Mouse (Mus musculus) spleen, postnatal 4 days (tissue): ENCODE measurements at regions not wholly inside any gene's neighbourhood (a gene's known extent, or its start where the extent isn't known, plus 50 kb on each side); places are given as distances from the start of the nearest gene placed in this dataset.

Experiments
- DNase-seq, 2 experiments: peaks; one replicate each; pipeline ENCODE4 v3.0.0; 2022; ENCODE audit warnings: low spot score in 2 of 2

DNA sequence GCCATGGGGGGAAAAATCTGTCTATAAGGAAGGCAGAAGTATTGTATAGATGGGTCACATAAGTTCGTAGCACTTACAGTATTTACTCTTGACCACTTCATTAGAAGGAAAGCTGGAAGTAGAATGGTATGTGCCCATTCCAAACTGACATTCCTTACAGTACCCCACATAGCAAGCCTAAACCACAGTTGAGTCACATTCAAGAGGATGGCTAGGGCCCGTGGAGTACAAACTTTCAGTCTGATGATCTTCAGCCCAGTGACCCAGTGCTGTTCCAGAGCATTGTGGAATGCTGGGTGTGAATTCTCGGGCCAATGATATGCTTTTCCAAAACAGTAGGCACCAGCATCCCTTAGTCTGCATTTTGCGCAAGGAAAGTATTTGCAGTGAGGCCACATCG is 124.2 kb upstream of the Tent5a start:
- no peak for DNase-seq

DNA sequence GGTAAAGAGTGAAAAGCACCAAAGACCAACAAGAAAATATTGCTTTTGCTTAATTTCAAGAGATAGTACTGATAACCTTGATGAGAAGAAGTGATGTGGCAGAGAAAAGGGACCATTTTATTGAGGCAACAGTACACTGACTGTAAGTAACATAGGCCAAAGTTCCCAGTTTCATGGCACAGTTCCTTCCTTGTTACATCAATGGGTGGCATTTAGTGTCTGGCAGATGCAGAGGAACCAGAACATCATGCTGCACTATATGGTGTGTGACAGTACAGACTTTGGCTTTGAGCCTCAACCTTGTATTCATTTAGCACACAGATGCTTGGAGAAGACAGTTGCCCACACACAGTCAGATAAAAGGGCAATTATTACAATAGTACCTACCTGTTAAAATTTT is 123.7 kb upstream of the Tent5a start:
- DNase-seq: no peak

DNA sequence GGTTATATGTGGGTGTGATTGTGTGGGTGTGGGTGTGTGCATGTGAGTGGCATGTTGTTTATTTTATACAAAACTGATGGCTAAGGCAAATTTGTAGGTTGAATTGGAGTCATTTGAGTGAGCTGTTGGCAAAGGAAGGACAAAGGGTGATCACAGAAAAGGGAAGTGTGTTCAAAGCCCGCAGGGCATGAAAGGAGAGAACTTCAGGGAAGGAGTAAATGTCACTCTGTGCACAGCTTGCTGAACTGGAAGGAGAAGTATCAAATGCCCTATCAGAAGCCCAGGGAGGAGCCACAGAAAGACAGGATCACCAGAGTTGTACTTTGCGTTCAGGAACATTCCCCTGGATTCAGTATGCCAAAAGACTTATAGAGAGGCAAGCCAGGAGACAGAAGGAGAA is 122.3 kb upstream of the Tent5a start:
- DNase-seq: no peak

DNA sequence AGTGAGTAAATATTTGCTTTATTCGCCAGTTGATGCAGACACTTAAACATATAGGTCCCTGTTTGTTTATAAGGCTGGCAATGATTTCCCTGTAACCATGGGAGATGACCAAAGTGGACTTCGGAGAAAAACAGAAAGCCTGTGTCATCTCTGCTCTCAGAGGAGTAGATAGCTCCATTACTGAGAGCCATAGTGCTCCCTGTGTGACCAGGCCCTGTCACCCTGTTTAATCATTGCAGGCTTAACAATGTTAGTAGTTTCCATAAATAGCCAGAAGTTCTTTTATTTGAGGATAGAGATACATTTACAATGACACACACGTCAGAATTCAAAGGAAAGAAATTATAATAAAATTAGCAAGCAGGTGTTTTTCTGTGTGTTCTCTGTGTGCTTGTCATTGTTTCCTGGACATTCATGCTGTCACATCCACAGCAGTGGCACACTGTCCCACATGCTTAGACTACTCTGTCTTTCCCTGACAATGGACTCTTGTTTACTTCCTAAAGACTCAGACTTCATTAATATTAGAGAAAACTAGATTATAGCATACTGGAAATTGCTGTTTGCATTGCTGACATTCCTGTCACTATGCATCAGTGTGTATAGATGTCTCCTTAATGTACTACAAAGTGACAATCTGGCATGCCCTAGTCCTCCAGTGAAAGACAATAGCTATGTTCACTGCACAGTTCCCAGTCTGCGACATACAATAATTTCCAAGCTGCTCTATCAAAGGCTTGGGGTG is 115.8 kb upstream of the Tent5a start:
- DNase-seq: no peak

DNA sequence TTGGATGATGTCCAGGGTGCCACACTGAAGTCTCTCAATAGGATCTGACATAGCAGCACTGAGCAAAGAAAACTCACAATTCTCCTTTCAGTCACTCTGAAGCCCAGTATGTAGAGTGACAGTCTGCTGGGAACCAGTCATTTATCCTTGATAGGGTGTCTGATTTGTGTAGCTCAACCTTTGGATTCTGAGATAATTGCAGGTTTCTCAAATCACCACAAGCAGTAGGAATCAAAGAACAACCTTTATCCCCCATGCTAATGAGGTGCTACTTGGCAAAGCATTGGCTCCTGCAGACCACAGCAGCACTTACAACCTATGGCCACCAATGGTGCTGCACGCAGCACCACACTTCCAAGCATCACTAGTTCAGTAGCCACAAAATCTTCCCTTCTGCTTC is 112.5 kb upstream of the Tent5a start:
- DNase-seq: no peak

DNA sequence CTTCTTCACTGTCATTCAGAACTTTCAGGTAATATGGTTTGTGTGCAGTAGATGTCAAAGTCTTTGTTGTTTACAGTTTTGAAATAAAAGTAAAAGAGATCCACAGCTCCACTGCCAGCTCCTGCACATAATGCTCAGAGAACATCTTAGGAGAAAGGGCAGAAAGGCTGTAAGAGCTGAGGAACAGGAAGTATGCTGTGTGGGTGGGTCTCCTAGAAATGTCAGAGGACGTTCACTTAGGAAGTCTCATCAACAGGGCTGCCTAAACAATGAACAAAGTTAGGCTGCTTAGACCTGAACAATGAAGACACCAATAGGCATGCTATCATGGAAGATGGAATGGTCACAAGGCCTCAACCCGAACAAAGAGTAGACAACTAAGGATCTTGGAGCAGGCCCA is 105.1 kb upstream of the Tent5a start:
- DNase-seq: no peak

DNA sequence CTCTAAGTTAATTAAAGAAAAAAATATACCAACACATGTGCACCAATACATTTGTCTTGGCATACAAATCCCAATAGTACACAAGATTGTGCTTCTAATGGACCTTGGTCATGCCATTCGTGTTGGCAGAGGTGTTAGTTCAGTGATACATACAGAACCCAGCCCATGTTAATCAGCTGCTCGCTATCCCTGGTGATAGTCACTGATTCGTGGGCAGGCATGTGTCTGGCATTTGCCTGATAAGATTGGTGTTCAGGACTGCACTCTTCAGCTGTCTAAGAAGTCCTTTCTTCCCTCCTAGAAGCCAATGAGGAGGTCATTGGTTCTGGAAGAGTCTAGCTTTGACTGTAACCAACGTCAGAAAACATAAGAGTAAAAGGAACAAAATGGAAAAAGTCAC is 99.7 kb upstream of the Tent5a start:
- DNase-seq: no peak

DNA sequence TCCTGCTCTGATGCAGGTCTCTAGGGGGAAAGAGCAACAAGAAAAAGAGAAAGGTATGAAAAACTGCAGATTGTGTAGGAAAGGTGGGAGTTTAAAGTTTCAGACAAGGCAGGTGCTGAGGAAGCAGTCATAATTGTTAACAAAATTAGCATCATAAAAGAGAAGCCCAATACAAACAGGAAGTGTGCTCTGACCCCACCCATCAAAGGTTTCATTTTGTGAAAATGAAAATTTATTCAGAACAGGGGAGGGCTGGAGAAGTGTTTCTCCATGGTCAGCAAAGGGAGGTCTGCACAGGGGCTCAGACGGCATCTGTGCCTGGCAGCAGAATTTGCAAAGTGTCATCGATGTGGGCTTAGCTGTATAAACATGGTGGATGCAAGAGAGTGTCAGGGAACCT is 96.8 kb upstream of the Tent5a start:
- DNase-seq: no peak

DNA sequence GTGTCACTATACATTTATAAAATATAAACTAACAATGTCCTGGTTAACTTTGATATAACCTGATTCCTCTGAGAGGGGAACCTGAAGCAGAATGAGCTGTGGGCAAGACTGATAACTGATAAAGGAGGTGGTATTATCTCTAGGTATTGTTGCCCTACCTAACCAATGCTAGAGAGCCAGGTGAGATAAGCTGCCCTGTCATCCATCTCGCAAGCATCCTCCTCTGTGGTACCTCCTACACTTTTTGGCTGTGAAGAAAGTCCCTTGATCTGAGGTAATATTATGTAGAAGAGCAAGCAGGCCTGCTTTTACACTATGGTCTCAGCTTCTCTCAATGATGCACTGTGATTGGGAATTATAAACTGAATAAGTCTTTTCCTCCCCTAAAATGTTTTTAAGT is 87.2 kb upstream of the Tent5a start:
- DNase-seq: no peak

DNA sequence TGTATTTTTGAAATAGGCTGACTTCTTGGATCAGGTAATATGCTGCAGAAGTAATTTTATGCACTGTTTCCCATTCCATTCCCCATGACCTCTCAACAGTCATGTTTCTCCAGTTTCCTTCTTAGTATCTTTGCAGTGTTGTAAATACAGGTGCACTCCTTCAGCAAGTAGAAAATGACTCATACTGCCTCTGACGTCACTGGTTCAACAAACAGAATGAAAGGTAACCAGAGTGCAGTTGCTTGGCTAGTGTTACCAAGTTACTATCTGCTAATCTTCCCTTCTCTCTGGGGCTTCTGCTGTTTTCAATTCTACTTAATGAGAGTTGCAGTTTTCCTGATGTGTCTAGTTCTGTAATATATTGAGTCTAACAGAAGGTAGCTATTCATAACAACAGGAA is 86.7 kb upstream of the Tent5a start:
- DNase-seq: no peak

DNA sequence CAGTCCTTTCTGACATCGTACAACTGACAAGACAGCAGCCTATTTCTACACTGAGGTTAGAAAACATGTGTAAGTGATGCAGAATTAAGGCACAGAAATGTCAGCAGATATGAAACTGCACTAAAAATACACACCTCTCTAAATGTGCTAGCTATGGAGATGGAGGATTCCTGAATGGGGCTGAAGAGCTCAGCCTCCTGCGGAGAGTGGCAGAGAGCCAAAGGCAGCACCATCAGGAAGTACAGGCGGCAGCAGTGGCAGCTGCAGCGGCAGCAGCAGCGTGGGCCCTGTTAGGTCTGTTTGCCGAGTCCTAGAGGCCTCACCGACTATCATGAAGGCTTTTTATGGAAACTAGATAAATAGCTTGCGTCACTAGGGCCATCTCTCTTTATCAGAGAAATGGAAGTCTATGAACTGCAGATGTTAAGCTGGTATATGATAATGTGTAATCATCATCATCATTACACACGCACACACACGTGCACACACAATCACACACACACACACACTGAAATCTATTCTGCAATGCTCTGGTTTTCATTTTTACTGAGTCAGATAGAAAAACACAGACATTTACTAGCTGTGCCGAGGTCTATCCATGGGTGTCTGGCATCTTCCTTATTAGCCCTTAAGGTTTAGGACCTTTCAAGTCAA is 83.6 kb upstream of the Tent5a start:
- DNase-seq: no peak

DNA sequence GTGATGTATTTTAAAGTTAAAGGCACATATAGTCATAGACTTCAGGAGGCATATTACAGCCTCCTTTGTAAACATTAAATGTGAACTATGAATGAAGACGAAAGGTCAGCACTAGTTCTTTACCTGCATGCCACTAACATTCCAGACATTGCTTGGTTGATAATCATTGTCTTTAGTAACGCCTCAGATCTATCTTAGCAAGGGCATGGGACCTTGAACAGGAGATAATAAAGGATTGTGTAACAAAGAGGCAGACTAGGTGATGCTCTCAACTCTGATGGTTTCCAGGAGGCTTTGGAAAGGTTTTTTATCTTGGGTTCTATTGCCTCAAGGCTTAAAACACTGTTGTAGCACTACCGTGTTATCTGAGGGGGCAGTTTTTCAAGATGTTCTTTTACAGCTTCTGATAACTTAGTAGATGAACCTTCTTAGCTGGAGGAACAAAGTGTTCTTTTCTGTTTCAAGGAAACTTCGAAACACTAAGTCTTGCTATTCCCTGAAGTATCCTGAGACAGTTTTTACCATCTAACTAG is 82.9 kb upstream of the Tent5a start:
- DNase-seq: no peak

DNA sequence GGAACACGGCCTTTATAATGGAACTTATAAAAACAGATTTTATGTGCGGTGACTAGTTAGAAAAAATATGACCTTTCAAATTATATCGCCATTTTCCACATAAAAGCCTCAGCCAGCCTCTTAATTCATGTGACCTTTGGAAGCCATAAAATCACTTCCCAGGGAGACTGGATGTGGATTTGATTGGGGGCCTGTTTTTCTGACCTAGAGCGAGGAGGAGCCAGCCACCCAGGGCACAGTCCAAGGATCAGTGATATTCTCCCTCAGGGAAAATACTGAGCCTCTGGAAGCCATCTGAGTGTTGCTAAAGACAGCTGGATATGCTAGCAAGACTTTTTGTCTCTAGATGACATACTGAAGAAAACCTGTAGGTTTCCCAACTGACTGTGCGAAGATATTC is 81.3 kb upstream of the Tent5a start:
- no peak for DNase-seq

DNA sequence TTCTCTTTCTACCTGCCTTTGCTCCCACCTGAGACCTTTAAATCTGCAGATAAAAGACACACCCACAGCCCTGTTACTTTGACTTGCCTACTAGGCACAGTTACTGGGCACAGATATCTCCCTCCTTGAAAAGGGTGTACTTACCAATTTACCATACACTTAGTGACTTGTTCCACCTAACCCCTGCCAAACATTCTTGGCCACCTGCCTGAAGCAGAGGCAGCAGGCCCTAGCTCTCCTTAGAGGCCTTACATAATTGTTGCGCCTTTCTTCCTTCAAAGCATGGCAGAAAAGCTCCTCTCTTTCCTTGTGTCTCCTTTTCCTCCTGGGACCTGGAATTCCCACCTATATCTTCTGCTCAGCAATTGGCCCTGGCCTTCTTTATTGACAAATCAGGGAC is 80.4 kb upstream of the Tent5a start:
- DNase-seq: no peak

DNA sequence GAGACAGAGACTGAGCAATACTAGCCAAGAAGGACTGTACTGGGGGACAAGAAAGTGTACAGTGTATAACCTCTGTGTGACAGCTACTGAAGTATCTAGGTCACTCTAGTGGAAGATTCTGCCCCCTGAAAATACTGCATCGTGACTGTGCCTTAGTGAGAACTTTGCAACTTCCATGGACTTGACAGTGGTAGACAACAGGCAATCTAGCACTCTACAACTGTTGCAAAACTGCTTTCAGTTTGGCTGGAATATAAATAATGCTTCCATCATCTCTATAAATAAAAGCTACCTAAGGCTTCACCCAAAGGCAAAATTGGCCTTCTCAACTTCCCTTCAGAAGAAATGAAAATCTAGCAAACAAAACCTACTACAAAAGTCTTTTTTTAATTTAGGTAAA is 74.6 kb upstream of the Tent5a start:
- DNase-seq: no peak

DNA sequence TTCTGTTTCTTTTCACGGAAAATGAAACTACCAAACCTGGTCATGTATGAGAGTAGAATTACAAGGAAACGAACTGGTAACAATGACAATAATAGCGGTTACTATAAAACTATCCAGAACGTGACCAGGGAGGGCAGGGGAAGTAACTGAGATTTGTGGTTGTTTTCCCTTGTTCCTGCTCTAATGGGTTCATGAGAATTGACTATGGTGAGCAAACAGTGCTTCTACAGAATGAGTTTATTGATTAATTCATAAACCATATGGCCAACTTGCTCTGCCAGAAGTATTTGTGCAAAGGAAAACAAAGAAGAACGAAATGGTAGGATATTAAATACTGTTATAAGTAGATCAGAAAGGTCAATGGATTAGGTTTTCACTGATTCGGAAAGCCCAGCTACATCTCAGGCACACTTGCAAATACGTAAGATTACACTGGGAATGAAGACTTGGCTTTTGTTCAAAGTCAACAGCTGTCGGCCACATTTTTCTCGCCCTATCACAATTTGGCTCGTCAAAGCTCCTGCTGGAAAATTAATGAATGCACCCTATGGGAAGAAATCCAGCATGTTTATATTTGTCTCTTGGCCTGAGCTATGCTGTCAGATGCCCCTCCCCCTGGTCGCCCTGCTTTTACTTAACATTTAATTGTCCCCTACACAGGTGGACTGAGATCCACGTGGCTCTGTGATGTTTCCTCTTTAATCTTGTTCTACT is 73.6 kb upstream of the Tent5a start:
- DNase-seq: no peak

DNA sequence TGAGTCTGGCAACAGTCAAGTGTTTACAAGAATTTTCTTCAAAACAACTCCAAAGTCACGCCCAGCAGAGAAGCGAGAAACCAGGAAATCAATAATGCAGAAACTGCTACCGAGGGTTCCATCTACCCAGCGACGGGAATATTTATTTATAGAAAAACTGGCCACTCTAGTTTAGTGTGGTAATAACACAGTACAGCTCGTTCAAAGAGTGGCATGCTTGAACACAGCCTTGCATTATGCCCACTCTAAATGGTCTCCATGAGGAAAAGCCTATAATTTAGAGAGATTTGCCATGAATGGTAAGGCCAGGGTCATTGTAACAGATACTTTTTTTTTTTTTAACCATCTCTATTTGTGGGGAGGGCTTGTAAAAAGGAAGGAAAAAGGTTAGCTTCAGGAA is 67.8 kb upstream of the Tent5a start:
- DNase-seq: no peak

DNA sequence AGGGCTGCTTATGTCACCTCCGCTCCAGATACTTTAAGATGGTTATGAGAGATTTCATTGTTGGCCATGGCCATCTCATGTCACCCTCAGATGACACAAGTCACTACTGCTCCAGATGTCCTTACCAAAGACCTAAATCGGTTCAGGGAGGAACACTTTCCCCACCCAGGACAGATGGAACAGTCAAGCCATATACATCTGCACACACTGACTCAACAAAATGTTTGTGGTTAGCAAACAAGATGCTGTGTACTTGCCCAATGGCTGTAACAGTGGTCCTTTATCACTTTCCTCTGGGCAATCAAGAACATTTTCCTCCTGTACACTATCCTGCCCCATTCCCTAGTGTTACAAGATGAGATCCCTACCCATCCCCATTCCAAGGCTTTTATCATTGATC is 64.1 kb upstream of the Tent5a start:
- DNase-seq: no peak

DNA sequence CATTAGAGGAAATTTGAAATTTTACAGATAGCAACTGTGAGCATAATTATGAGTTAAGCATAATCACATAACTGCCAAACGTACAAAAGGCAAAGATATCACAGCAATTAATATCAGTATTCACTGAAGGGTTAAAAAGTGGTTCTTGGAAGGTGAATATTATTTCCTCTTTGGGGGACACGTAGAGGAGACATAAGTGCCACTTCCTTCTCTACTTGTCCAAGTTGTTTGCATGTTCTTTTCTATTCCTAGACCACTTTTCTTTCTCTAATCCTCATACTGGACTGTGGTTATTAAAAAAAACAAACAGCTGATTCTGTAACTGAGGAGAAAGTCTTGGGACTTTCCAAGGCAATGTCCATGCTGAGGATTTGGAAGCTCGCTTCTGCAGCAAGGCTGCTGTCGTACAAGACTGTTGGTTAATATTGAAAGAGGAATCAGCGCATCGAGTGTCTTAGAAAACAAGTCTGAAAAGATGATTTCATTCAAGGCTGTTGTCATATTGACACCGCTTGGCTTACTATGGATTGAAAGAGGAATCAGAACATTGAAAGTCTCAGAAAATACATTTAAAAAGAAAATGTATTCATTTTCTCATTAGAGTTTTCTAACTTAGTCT is 61.7 kb upstream of the Tent5a start:
- no peak for DNase-seq

DNA sequence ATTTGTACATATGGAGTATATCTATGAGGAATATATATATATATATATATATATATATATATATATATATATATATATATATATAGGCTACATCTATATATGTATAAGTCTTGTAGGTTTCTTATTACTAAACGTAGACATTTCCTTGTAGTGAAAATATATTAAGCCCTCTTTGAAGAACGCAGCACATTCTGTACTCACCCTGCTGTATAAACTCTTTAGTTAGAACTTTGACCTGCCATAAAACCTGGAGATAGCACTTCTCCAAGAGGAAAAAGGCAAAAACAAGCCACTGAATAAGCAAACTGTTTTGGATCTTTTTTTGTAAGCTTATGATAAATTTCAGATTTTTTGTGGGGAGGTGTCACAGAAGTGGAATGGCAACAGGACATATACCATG is 55.3 kb upstream of the Tent5a start:
- no peak for DNase-seq

DNA sequence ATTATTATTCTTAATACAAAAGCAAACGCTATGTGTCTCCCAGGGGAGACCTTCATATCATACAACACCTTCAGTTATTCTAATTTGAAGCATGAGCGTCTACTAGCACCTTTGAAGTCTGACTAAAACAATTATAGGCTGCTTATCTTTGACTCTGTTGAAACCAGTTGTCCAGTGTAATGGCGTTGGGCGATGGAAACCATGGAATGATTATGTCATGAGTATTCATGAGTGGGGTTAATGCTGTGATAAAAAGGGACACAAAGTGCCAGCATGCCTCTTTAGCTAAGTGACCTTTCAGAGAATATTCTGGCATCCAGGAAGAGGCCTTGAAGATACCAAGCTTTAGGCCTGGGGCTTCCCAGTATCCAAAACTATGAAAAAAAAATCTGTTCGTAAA is 53.6 kb upstream of the Tent5a start:
- no peak for DNase-seq

DNA sequence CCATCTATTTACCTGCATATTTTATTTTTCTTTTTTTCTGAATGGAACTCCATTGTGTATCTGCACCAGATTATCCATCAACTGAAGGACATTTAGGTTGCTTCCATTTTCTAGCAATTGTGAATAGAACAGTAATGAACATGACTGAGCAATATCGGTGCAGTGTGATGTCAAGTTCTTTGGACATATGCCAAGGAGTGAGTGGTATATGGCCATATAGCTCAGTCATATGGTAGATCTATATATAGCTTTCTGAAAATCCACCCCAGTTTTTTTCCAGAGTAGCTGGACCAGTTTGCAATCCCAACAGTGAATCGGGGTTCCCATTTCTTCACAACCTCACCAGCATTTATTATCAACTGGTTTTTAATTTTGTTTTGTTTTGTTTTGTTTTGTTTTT is 52.0 kb upstream of the Tent5a start:
- DNase-seq: no peak
